Mouse (Mus musculus) stomach, postnatal 0 days (tissue): ENCODE results near the gene Rpap3. TPM values are rescaled to one million over a fixed set of nuclear protein-coding genes. Genes with fewer than 3 reads are reported as not detected.

Source experiments
- ATAC-seq: fragments of 200-750 bp; cut with Nextera tagmentation; 2 replicates; pipeline ENCODE4 v1.8.0; 2017; ENCODE audit not compliant: low FRiP score, low TSS enrichment
- DNase-seq: peaks from one replicate; pipeline ENCODE4 v3.0.0-alpha.2; 2016; ENCODE audit warnings: low spot score
- H3K27ac ChIP-seq: fragments of 300-500 bp; sonication (generic); replicated peaks from 2 replicates; pipeline ENCODE4 v1.5.1; 2014; ENCODE audit warnings: mild to moderate bottlenecking, control low read depth
- H3K27me3 ChIP-seq: fragments of 300-500 bp; sonication (generic); 2 replicates; pipeline ENCODE4 v1.6.1; 2014; ENCODE audit warnings: low read length; ENCODE audit not compliant: control insufficient read depth, insufficient read depth
- H3K36me3 ChIP-seq: fragments of 300-500 bp; sonication (generic); 2 replicates; pipeline ENCODE4 v1.6.1; 2014; ENCODE audit warnings: low read length, mixed read lengths; ENCODE audit not compliant: control insufficient read depth, insufficient read depth
- H3K4me1 ChIP-seq: fragments of 300-500 bp; sonication (generic); replicated peaks from 2 replicates; pipeline ENCODE4 v1.6.1; 2014; ENCODE audit warnings: antibody characterized with exemption; ENCODE audit not compliant: control insufficient read depth, insufficient read depth
- H3K4me2 ChIP-seq: fragments of 300-500 bp; sonication (generic); replicated peaks from 2 replicates; pipeline ENCODE4 v1.6.1; 2014; ENCODE audit warnings: low read depth, mild to moderate bottlenecking, control low read depth, moderate library complexity
- H3K4me3 ChIP-seq: fragments of 300-500 bp; sonication (generic); 2 replicates; pipeline ENCODE4 v1.5.1; 2014; ENCODE audit warnings: low read depth, low read length, control low read depth
- H3K9ac ChIP-seq: fragments of 300-500 bp; sonication (generic); 2 replicates; pipeline ENCODE4 v1.6.1; 2014; ENCODE audit warnings: mild to moderate bottlenecking, low read length, control low read depth, mixed read lengths
- H3K9me3 ChIP-seq: fragments of 300-500 bp; sonication (generic); 2 replicates; pipeline ENCODE4 v1.6.1; 2016; ENCODE audit warnings: low read length; ENCODE audit not compliant: control insufficient read depth
- CTCF ChIP-seq: IDR thresholded peaks from 2 replicates; pipeline ENCODE4 v1.5.1; 2016; ENCODE audit warnings: antibody characterized with exemption, low read depth, mild to moderate bottlenecking, moderate library complexity
- EP300 ChIP-seq: optimal IDR thresholded peaks from 2 replicates; pipeline ENCODE3; 2016; ENCODE audit warnings: antibody characterized with exemption
- WGBS: fragments of 180-500 bp; shearing (Covaris S2); extraction: QIAGEN DNeasy Blood & Tissue Kit; methylation state at CpG from one replicate; pipeline ENCODE4 v1.1.7; 2014; 5-methylcytosine and 5-hydroxymethylcytosine counted together
- polyA plus RNA-seq: library from polyadenylated mRNA; unstranded; fragments of >200 nt; fragmentation: Nextera tagmentation; extraction: Ambion mirVana; gene quantifications from 2 replicates; pipeline ENCODE4 v1.2.1, GENCODE M21; 2015

Gene Rpap3
- polyA plus RNA-seq, 1 experiment from 2014 or later: 13.3 TPM

DNA sequence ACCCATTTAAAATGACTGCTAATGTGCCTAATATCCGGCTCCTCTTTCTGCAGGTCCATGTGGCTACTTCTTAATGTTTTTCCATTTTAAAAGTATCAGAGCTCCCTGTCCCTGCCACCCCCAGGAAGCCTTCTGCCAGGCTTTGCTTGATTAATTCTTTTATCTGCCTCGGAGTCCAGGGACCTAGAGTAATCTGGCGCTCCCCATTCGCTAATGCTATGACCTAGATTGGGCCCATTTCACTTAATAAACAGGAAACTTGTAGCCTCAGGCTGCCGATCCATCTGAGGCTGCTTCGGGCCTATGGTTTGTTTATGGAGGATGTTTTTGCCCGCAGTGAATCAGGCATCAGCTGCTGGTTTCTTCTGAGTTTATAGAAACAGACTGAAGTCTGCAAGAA lies 59.2 kb downstream of the Rpap3 start:
- no peak overlapping the region for H3K27ac ChIP-seq
- H3K4me1 ChIP-seq: no peaks in the 10 kb centered on the region
- H3K9ac ChIP-seq: no peak overlapping the region
- H3K4me2 ChIP-seq: no peak overlapping the region
- H3K4me3 ChIP-seq: no peak overlapping the region
- no peaks in the 10 kb centered on the region for H3K36me3 ChIP-seq
- no peak for DNase-seq
- no peaks in the 10 kb centered on the region for H3K9me3 ChIP-seq
- TF ChIP-seq EP300 (no peak), CTCF (no peak)
- WGBS: 42% methylated on average over 7 of the region's 7 CpGs
- no peaks in the 10 kb centered on the region for H3K27me3 ChIP-seq
- ATAC-seq: no peak

DNA sequence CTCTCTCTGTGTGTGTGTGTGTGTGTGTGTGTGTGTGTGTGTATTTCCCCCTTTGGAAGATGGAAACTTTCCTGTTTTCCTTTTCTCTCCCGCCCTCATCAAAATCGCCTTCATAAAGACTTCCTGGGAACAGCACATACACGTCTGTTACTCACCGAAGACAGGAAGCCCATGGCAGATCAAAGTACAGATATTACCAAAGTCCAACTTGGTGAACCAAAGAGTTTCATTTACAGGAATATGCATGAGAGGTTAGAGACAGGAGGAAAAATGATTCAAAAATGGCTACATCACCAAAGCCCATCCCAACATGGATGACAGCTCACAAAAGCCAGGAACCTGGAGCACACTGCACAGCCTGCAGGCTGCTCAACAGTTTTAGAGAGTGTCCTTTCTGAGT lies 61.6 kb downstream of the Rpap3 start:
- Histone ChIP-seq H3K9me3 (no peaks in the 10 kb centered on the region), H3K27me3 (no peaks in the 10 kb centered on the region), H3K4me1 (no peaks in the 10 kb centered on the region), H3K9ac (no peak overlapping the region), H3K4me3 (no peak overlapping the region), H3K27ac (no peak overlapping the region), H3K36me3 (no peaks in the 10 kb centered on the region), H3K4me2 (no peak overlapping the region)
- TF ChIP-seq EP300: no peak
- no peak for TF ChIP-seq CTCF
- 89% methylated on average over 4 of the region's 4 CpGs for WGBS
- ATAC-seq: no peak
- DNase-seq: no peak

Other genes with a start within 250 kb of the Rpap3 start
- 37.0 and 38.3 TPM in 2 replicates for gene Endou, start 25.5 kb upstream of the Rpap3 start, polyA plus RNA-seq
- gene Rapgef3, start 62.1 kb upstream of the Rpap3 start, polyA plus RNA-seq: 3.2 and 4.2 TPM in 2 replicates
- 36.7 and 40.7 TPM in 2 replicates for gene Slc48a1, start 72.7 kb upstream of the Rpap3 start, polyA plus RNA-seq
- 8.0 and 9.4 TPM in 2 replicates for gene Hdac7, start 138.7 kb upstream of the Rpap3 start, polyA plus RNA-seq
- gene Vdr, start 204.8 kb upstream of the Rpap3 start, polyA plus RNA-seq: 1.4 and 1.5 TPM in 2 replicates